Mouse (Mus musculus) stomach, embryonic 14.5 days (tissue): ENCODE measurements around the gene Rbbp8nl. TPM values are rescaled to one million over a fixed set of nuclear protein-coding genes. Genes with fewer than 3 reads are reported as not detected.

Experiments used
- ATAC-seq: fragments of 200-750 bp; cut with Nextera tagmentation; 2 replicates; pipeline ENCODE4 v1.8.0; 2017; ENCODE audit warnings: low read depth, moderate TSS enrichment; ENCODE audit not compliant: insufficient number of reproducible peaks, insufficient read depth, low FRiP score
- H3K27ac ChIP-seq: fragments of 300-500 bp; sonication (generic); 2 replicates; pipeline ENCODE4 v1.5.1; 2014; ENCODE audit warnings: mild to moderate bottlenecking, low read length, moderate library complexity, mixed read lengths
- H3K27me3 ChIP-seq: fragments of 300-500 bp; sonication (generic); 2 replicates; pipeline ENCODE4 v1.6.1; 2014; ENCODE audit warnings: low read length, control low read depth, mixed read lengths; ENCODE audit not compliant: control insufficient read depth, insufficient read depth
- H3K36me3 ChIP-seq: fragments of 300-500 bp; sonication (generic); 2 replicates; pipeline ENCODE4 v1.6.1; 2014; ENCODE audit warnings: mild to moderate bottlenecking, control low read depth, low read length, moderate library complexity, mixed read lengths; ENCODE audit not compliant: control insufficient read depth, insufficient read depth
- H3K4me1 ChIP-seq: fragments of 300-500 bp; sonication (generic); 2 replicates; pipeline ENCODE4 v1.6.1; 2014; ENCODE audit warnings: low read length, control low read depth, mixed read lengths; ENCODE audit not compliant: control insufficient read depth, insufficient read depth
- H3K4me2 ChIP-seq: fragments of 300-500 bp; sonication (generic); replicated peaks from 2 replicates; pipeline ENCODE4 v1.6.1; 2014; ENCODE audit warnings: low read depth, low read length, control low read depth
- H3K4me3 ChIP-seq: fragments of 300-500 bp; sonication (generic); 2 replicates; pipeline ENCODE4 v1.5.1; 2014; ENCODE audit warnings: low read depth, low read length, control low read depth
- H3K9ac ChIP-seq: fragments of 300-500 bp; sonication (generic); replicated peaks from 2 replicates; pipeline ENCODE4 v1.6.1; 2014; ENCODE audit warnings: low read depth, mild to moderate bottlenecking, control low read depth, low read length, moderate library complexity, mixed read lengths
- H3K9me3 ChIP-seq: fragments of 300-500 bp; sonication (generic); 2 replicates; pipeline ENCODE4 v1.6.1; 2016; ENCODE audit warnings: low read depth, low read length, control low read depth; ENCODE audit not compliant: control insufficient read depth
- WGBS: fragments of 180-500 bp; shearing (Covaris S2); extraction: QIAGEN DNeasy Blood & Tissue Kit; methylation state at CpG from one replicate; pipeline ENCODE4 v1.1.7; 2014; 5-methylcytosine and 5-hydroxymethylcytosine counted together
- polyA plus RNA-seq: library from polyadenylated mRNA; unstranded; fragments of >200 nt; fragmentation: Nextera tagmentation; extraction: Ambion mirVana; gene quantifications from 2 replicates; pipeline ENCODE4 v1.2.1, GENCODE M21; 2014

Rbbp8nl gene
- polyA plus RNA-seq, 1 experiment from 2014 or later: 3.1 TPM

- H3K4me2 ChIP-seq: no peak overlapping the region
- H3K9ac ChIP-seq: no peak overlapping the region
- WGBS: 33% methylated on average over 2 of the region's 2 CpGs
- no peaks in the 10 kb centered on the region for H3K36me3 ChIP-seq
- no peaks in the 10 kb centered on the region for H3K9me3 ChIP-seq
- no peaks in the 10 kb centered on the region for H3K4me1 ChIP-seq
- ATAC-seq: 0 out of 2 replicates have a peak, but pooled peaks have one; percentile 8
- H3K27me3 ChIP-seq: no peaks in the 10 kb centered on the region
- H3K27ac ChIP-seq: no peak overlapping the region; the same call in 1 of the 2 replicates
- no peak overlapping the region for H3K4me3 ChIP-seq
These were observed 10.6 kb upstream of the Rbbp8nl start for GRCm38 (mm10) chr2:180300252-180300651.

- no peaks in the 10 kb centered on the region for H3K9me3 ChIP-seq
- H3K9ac ChIP-seq: no peak overlapping the region
- no peak overlapping the region for H3K27ac ChIP-seq
- no peak for ATAC-seq
- peaks cover 10% of the 10 kb centered on the region; the same call in 1 of the 2 replicates for H3K4me1 ChIP-seq
- H3K27me3 ChIP-seq: no peaks in the 10 kb centered on the region
- no peak overlapping the region for H3K4me2 ChIP-seq
- H3K4me3 ChIP-seq: no peak overlapping the region
- no peaks in the 10 kb centered on the region for H3K36me3 ChIP-seq
- 67% methylated on average over 8 of the region's 8 CpGs for WGBS
These were observed 3.2 kb upstream of the Rbbp8nl start for GRCm38 (mm10) chr2:180292906-180293305.

GRCm38 (mm10) chr2:180292026-180292425 lies 2.3 kb upstream of the Rbbp8nl start:
- Histone ChIP-seq H3K4me1 (peaks cover 10% of the 10 kb centered on the region; the same call in 1 of the 2 replicates), H3K9ac (no peak overlapping the region), H3K36me3 (no peaks in the 10 kb centered on the region), H3K4me3 (no peak overlapping the region), H3K27ac (0 out of 2 replicates have a peak overlapping the region, but pooled peaks have one; percentile 44), H3K4me2 (no peak overlapping the region), H3K27me3 (no peaks in the 10 kb centered on the region), H3K9me3 (no peaks in the 10 kb centered on the region)
- 42% methylated on average over 4 of the region's 4 CpGs for WGBS
- ATAC-seq: no peak

- WGBS: 61% methylated on average over 5 of the region's 5 CpGs
- Histone ChIP-seq H3K9ac (no peak overlapping the region), H3K9me3 (no peaks in the 10 kb centered on the region), H3K27me3 (no peaks in the 10 kb centered on the region), H3K27ac (0 out of 2 replicates have a peak overlapping the region, but pooled peaks have one; percentile 44), H3K4me3 (no peak overlapping the region), H3K4me2 (no peak overlapping the region), H3K36me3 (no peaks in the 10 kb centered on the region), H3K4me1 (peaks cover 10% of the 10 kb centered on the region; the same call in 1 of the 2 replicates)
- ATAC-seq: no peak; the same call in 1 of the 2 replicates
These were observed 1.9 kb upstream of the Rbbp8nl start for GRCm38 (mm10) chr2:180291566-180291965.

- Histone ChIP-seq H3K4me3 (no peak overlapping the region), H3K27ac (peak overlapping the region; percentile 62; the same call in 1 of the 2 replicates), H3K4me2 (no peak overlapping the region), H3K4me1 (peaks cover 10% of the 10 kb centered on the region; the same call in 1 of the 2 replicates), H3K36me3 (no peaks in the 10 kb centered on the region), H3K9ac (no peak overlapping the region), H3K9me3 (no peaks in the 10 kb centered on the region), H3K27me3 (no peaks in the 10 kb centered on the region)
- no peak for ATAC-seq
- WGBS: 55% methylated on average over 6 of the region's 6 CpGs
These were observed 824 bp upstream of the Rbbp8nl start for GRCm38 (mm10) chr2:180290503-180290902.

- H3K36me3 ChIP-seq: no peaks in the 10 kb centered on the region
- H3K4me3 ChIP-seq: 0 out of 2 replicates have a peak overlapping the region, but pooled peaks have one; percentile 7
- ATAC-seq: peak; percentile 43; the same call in 1 of the 2 replicates
- H3K9ac ChIP-seq: 0 out of 2 replicates have a peak overlapping the region, but pooled peaks have one; percentile 28
- no peaks in the 10 kb centered on the region for H3K9me3 ChIP-seq
- peaks cover 10% of the 10 kb centered on the region; the same call in 1 of the 2 replicates for H3K4me1 ChIP-seq
- H3K27me3 ChIP-seq: no peaks in the 10 kb centered on the region
- WGBS: 33% methylated on average over 11 of the region's 11 CpGs
- H3K4me2 ChIP-seq: peak overlapping the region; percentile 35
- peak overlapping the region; percentile 92 for H3K27ac ChIP-seq
These were observed 713 bp downstream of the Rbbp8nl start for GRCm38 (mm10) chr2:180288966-180289365.

- H3K4me1 ChIP-seq: peaks cover 10% of the 10 kb centered on the region; the same call in 1 of the 2 replicates
- no peak overlapping the region for H3K9ac ChIP-seq
- no peaks in the 10 kb centered on the region for H3K36me3 ChIP-seq
- H3K4me3 ChIP-seq: no peak overlapping the region
- H3K27ac ChIP-seq: no peak overlapping the region
- H3K4me2 ChIP-seq: no peak overlapping the region
- no peaks in the 10 kb centered on the region for H3K9me3 ChIP-seq
- ATAC-seq: no peak
- 91% methylated on average over 8 of the region's 8 CpGs for WGBS
- H3K27me3 ChIP-seq: no peaks in the 10 kb centered on the region
These were observed 10.4 kb downstream of the Rbbp8nl start for GRCm38 (mm10) chr2:180279321-180279720.

DNA sequence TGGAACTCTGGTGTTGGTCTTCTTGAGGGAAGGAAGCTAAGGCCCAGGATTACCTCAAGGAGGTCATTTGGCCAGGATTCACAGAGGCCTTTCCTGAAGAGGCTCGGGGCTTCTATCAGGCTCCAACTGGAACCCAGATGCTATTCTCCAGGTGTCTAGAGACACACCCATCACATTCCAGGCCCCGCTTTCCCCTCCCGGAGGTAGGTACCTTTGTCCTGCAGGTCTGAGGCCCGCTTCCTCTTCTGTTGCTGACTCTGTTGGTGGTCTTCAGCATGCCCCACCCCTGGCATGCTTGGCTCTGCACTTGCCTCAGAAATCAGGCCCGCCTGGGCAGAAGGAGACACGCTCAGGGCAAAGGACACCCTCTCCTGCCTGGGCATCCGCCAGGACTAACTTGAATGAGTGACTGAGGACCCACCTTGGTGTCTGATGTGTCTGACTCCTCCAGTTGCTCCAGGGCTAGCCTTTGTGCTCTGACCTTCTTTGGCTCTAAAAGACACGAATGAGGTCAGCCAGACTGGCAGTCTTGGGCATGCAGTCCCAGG lies 11.8 kb downstream of the Rbbp8nl start:
- Histone ChIP-seq H3K9ac (no peak overlapping the region), H3K9me3 (no peaks in the 10 kb centered on the region), H3K27ac (peak overlapping the region; percentile 85; the same call in 1 of the 2 replicates), H3K36me3 (no peaks in the 10 kb centered on the region), H3K27me3 (no peaks in the 10 kb centered on the region), H3K4me2 (no peak overlapping the region), H3K4me3 (no peak overlapping the region), H3K4me1 (peaks cover 14% of the 10 kb centered on the region; the same call in 1 of the 2 replicates)
- no peak for ATAC-seq
- WGBS: 57% methylated on average over 8 of the region's 8 CpGs
